Mouse (Mus musculus): ENCODE data around the gene Nubp2.

DNA sequence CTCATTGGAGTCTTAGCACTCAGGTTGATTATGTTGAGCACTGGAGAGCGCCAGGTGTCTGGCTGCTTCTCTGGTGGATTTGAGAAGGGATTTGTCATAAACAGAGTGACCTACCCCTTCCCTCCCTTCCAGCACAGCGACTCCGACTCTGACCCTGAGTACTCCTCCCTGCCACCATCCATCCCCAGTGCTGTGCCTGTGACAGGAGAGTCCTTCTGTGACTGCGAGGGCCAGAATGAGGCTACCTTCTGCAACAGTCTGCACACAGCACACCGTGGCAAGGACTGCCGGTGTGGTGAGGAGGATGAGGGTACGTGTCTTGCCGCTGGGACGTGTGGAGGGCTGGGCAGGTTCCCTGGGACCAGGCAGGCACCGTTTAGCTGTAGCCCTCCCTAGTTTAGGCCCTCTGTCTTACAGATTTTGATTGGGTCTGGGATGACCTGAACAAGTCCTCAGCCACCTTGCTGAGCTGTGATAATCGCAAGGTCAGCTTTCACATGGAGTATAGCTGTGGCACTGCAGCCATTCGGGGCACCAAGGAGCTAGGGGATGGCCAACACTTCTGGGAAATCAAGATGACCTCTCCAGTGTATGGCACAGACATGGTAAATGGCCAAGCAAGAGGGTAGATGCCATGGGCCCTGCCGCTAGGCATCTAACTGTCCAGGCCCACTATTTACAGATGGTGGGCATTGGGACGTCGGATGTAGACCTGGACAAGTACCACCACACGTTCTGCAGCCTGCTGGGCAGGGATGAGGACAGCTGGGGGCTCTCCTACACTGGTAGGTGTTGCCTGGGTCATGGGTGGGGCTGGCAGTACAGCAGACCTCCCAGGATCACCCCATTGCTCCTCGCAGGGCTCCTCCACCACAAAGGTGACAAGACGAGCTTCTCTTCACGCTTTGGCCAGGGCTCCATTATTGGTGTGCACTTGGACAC lies 4.3 kb upstream of the Nubp2 start:
- TF ChIP-seq CTCF (IDR thresholded peaks at IDR 0.05; ENCODE audit: low read depth, low read length) (no peak), POLR2A (IDR thresholded peaks at IDR 0.05; ENCODE audit: extremely low read depth, insufficient read depth, low read length) (no peak)
